Mouse (Mus musculus) CH12.LX (cell line): ENCODE measurements around the gene Abtb2. TPM values are rescaled to one million over a fixed set of nuclear protein-coding genes. Genes with fewer than 3 reads are reported as not detected.

Experiments used
- DNase-seq: peaks from one replicate; pipeline ENCODE4 v3.0.0-alpha.2; 2013; ENCODE audit errors: extremely low read depth
- H3K27ac ChIP-seq: 2 replicates; pipeline ENCODE4 v1.5.1; 2012; ENCODE audit warnings: low read depth, mild to moderate bottlenecking, control low read depth, moderate library complexity; ENCODE audit not compliant: insufficient read depth
- H3K27me3 ChIP-seq: replicated peaks from 2 replicates; pipeline ENCODE3; 2012; ENCODE audit warnings: inconsistent platforms
- H3K36me3 ChIP-seq, 2 experiments: replicated peaks in 1 of 2; 2 replicates each; pipeline versions ENCODE3 to v1.6.1; 2012; ENCODE audit warnings: inconsistent platforms in 1 of 2, low read length in 1 of 2, mild to moderate bottlenecking in 1 of 2, mixed read lengths in 1 of 2, moderate library complexity in 1 of 2; ENCODE audit not compliant: control insufficient read depth in 1 of 2, insufficient read depth in 1 of 2
- H3K4me1 ChIP-seq, 2 experiments: 2 replicates each; pipeline ENCODE4 v1.6.1; 2012; ENCODE audit warnings: inconsistent platforms in 1 of 2, moderate library complexity in 1 of 2; ENCODE audit not compliant: insufficient read depth in 2 of 2, control insufficient read depth in 1 of 2
- H3K4me2 ChIP-seq: 2 replicates; pipeline ENCODE4 v1.6.1; 2012; ENCODE audit warnings: low read depth, mild to moderate bottlenecking, control low read depth; ENCODE audit not compliant: poor library complexity, insufficient read depth, severe bottlenecking
- H3K4me3 ChIP-seq, 3 experiments: fragments of 150-350 bp in 1 of 3; sonication (generic) in 1 of 3; replicated peaks in 1 of 3; 2 replicates each; pipeline versions ENCODE3 to v1.5.1; 2011 to 2012; ENCODE audit warnings: low read depth in 2 of 3, low read length in 2 of 3, mild to moderate bottlenecking in 2 of 3, moderate library complexity in 2 of 3, control low read depth in 1 of 3, improper control_type of control experiment in 1 of 3, inconsistent platforms in 1 of 3, mixed read lengths in 1 of 3; ENCODE audit not compliant: poor library complexity in 1 of 3
- H3K79me2 ChIP-seq: replicated peaks from 2 replicates; pipeline ENCODE4 v1.6.1; 2012; ENCODE audit warnings: mild to moderate bottlenecking, moderate library complexity; ENCODE audit not compliant: control insufficient read depth, poor library complexity, insufficient read depth, severe bottlenecking; ENCODE audit errors: extremely low read depth
- H3K9ac ChIP-seq: 2 replicates; pipeline ENCODE4 v1.6.1; 2012; ENCODE audit warnings: low read depth, mild to moderate bottlenecking, control low read depth, moderate library complexity; ENCODE audit not compliant: insufficient read depth
- H3K9me3 ChIP-seq: replicated peaks from 2 replicates; pipeline ENCODE3; 2012; ENCODE audit warnings: low read length, inconsistent platforms, mixed read lengths
- BHLHE40 ChIP-seq: IDR thresholded peaks from 2 replicates; pipeline ENCODE4 v1.6.1; 2011; ENCODE audit warnings: mild to moderate bottlenecking, low read depth, low read length, improper control_type of control experiment
- CHD1 ChIP-seq: IDR thresholded peaks from 2 replicates; pipeline ENCODE4 v1.6.1; 2012; ENCODE audit warnings: low read depth, low read length, improper control_type of control experiment, inconsistent platforms
- E2F4 ChIP-seq: IDR thresholded peaks from 2 replicates; pipeline ENCODE4 v1.6.1; 2011; ENCODE audit warnings: low read depth, low read length, improper control_type of control experiment; ENCODE audit not compliant: insufficient replicate concordance
- ELF1 ChIP-seq: IDR thresholded peaks from 2 replicates; pipeline ENCODE4 v1.6.1; 2014; ENCODE audit warnings: low read depth, mild to moderate bottlenecking, inconsistent platforms, low read length, improper control_type of control experiment
- IRF4 ChIP-seq: IDR thresholded peaks from 2 replicates; pipeline ENCODE4 v1.6.1; 2014; ENCODE audit warnings: low read depth, mild to moderate bottlenecking, inconsistent platforms, low read length, improper control_type of control experiment
- MXI1 ChIP-seq: IDR thresholded peaks from 2 replicates; pipeline ENCODE4 v1.6.1; 2011; ENCODE audit warnings: mild to moderate bottlenecking, low read depth, low read length, improper control_type of control experiment
- NELFE ChIP-seq: IDR thresholded peaks from 2 replicates; pipeline ENCODE4 v1.6.1; 2011; ENCODE audit warnings: low read depth, low read length, improper control_type of control experiment
- NRF1 ChIP-seq: IDR thresholded peaks from 2 replicates; pipeline ENCODE4 v1.6.1; 2014; ENCODE audit warnings: low read depth, mild to moderate bottlenecking, inconsistent platforms, low read length, improper control_type of control experiment, moderate library complexity
- PAX5 ChIP-seq: IDR thresholded peaks from 2 replicates; pipeline ENCODE4 v1.6.1; 2012; ENCODE audit warnings: low read length, inconsistent platforms, mixed read lengths
- POLR2AphosphoS2 ChIP-seq: IDR thresholded peaks from 2 replicates; pipeline ENCODE4 v1.6.1; 2011; ENCODE audit warnings: low read depth, low read length, improper control_type of control experiment
- RCOR1 ChIP-seq: conservative IDR thresholded peaks from 2 replicates; pipeline ENCODE4 v1.6.1; 2012; ENCODE audit warnings: low read depth, mild to moderate bottlenecking, inconsistent platforms, low read length, improper control_type of control experiment
- TBP ChIP-seq: conservative IDR thresholded peaks from 2 replicates; pipeline ENCODE4 v1.6.1; 2011; ENCODE audit warnings: low read depth, low read length, improper control_type of control experiment
- UBTF ChIP-seq: IDR thresholded peaks from 2 replicates; pipeline ENCODE4 v1.6.1; 2012; ENCODE audit warnings: low read depth, mild to moderate bottlenecking, inconsistent platforms, low read length, improper control_type of control experiment, moderate library complexity
- ZKSCAN1 ChIP-seq: IDR thresholded peaks from 2 replicates; pipeline ENCODE4 v1.6.1; 2012; ENCODE audit warnings: low read depth, inconsistent platforms, low read length, improper control_type of control experiment, borderline replicate concordance
- dilution Hi-C: fragments of 300-500 bp; cut with MboI; formaldehyde crosslinking; loops from 2 replicates; pipeline ENCODE4 v1.14.3; 2020; ENCODE audit warnings: low sequenced_read_pairs; ENCODE audit not compliant: extremely low pct_unique_long_range_greater_than_20kb, extremely low pct_ligation_motif_present
- in situ Hi-C: fragments of 300-500 bp; cut with MboI; formaldehyde crosslinking; loops from 3 replicates; pipeline ENCODE4 v1.14.3; 2019; ENCODE audit warnings: low sequenced_read_pairs, low pct_ligation_motif_present, low pct_unique_long_range_greater_than_20kb, mixed read lengths
- polyA plus RNA-seq: library from polyadenylated mRNA; unstranded; fragments of >175 nt; gene quantifications from 2 replicates; pipeline ENCODE4 v1.2.1, GENCODE M21; 2012; ENCODE audit warnings: low read depth; ENCODE audit not compliant: insufficient read length
- total RNA-seq, 2 experiments: library from RNA; depleted of rRNA; stranded (reverse); fragments of 300-350 nt in 1 of 2; fragments of >200 nt in 1 of 2; gene quantifications; 2 replicates each; pipeline ENCODE4 v1.2.3; 2012 to 2014

Gene Abtb2
- total and polyA plus RNA-seq, 3 experiments: 2.9 to 7.7 (median 3.8) TPM

DNA sequence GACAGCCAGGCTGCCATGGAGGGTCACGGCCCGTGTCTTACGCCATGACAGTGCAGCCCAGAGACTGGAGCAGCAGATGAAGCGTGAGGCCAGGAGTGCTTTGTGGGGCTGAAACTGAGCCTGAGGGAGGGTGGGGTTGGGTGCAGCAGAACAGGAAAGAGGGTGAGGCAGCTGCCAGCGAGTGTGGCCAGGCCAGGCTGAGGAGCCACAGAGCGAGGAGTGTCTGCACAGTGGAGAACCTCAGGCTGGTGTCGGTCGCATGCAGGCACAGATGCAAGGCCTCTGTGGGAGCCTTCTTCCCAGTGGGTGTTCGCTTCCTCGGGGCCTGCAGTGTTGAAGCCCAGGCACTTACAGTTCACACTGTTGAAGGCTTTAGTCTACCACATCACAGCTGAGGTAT is 137.2 kb downstream of the Abtb2 start:
- dilution Hi-C loops (no loop called here), in situ Hi-C loops (loop anchor here (25.0 kb wide), 1 partner anchor 241 kb away; no protein-coding TSS in a partner anchor)
- no peak overlapping the region for H3K4me3 ChIP-seq
- no peaks in the 10 kb centered on the region for H3K27me3 ChIP-seq
- TF ChIP-seq NELFE (no peak), CHD1 (no peak), PAX5 (no peak), POLR2AphosphoS2 (no peak), NRF1 (no peak), ZKSCAN1 (no peak), UBTF (no peak), RCOR1 (no peak), ELF1 (no peak), MXI1 (no peak), IRF4 (no peak), BHLHE40 (no peak), E2F4 (no peak)
- no peak overlapping the region for H3K27ac ChIP-seq
- H3K9ac ChIP-seq: no peak overlapping the region
- H3K36me3 ChIP-seq: peaks cover 33 to 69% of the 10 kb centered on the region in 2 experiments
- H3K79me2 ChIP-seq: no peaks in the 10 kb centered on the region
- H3K9me3 ChIP-seq: no peaks in the 10 kb centered on the region
- H3K4me1 ChIP-seq: 0 out of 4 replicates have a peak, but pooled peaks cover 0 to 4% of the 10 kb centered on the region in 2 experiments
- DNase-seq: no peak
- no peak overlapping the region for H3K4me2 ChIP-seq

- in situ Hi-C loops: loop anchor here (25.0 kb wide), 1 partner anchor 242 kb away; no protein-coding TSS in a partner anchor
- H3K4me1 ChIP-seq: 0 out of 4 replicates have a peak, but pooled peaks cover 0 to 4% of the 10 kb centered on the region in 2 experiments
- H3K27ac ChIP-seq: no peak overlapping the region
- no peak overlapping the region for H3K9ac ChIP-seq
- DNase-seq: no peak
- H3K4me3 ChIP-seq: no peak overlapping the region
- TF ChIP-seq TBP (no peak), ZKSCAN1 (no peak)
- TF ChIP-seq, all 38 proteins: peak for 0
- Histone ChIP-seq H3K27me3 (no peaks in the 10 kb centered on the region), H3K4me2 (no peak overlapping the region), H3K36me3 (peaks cover 33 to 74% of the 10 kb centered on the region in 2 experiments), H3K9me3 (no peaks in the 10 kb centered on the region), H3K79me2 (no peaks in the 10 kb centered on the region)
- dilution Hi-C loops: no loop called here
Observed at GRCm38 (mm10) chr2:103703865-103704264, 137.8 kb downstream of the Abtb2 start.
